Mouse (Mus musculus) forebrain, embryonic 15.5 days (tissue): ENCODE results near the gene Tbp. TPM values are rescaled to one million over a fixed set of nuclear protein-coding genes. Genes with fewer than 3 reads are reported as not detected.
"Not testable (repeated sequence)": the region's sequence is repeated elsewhere in the genome, so short reads cannot be mapped to it uniquely, and the experiment has no call there.

ENCODE experiments used
- ATAC-seq: fragments of 200-750 bp; cut with Nextera tagmentation; replicated peaks from 2 replicates; pipeline ENCODE4 v1.8.0; 2017; ENCODE audit warnings: mild to moderate bottlenecking, moderate TSS enrichment, moderate library complexity
- H3K27ac ChIP-seq: fragments of 300-500 bp; sonication (generic); replicated peaks from 2 replicates; pipeline ENCODE4 v1.5.1; 2015; ENCODE audit warnings: mild to moderate bottlenecking, inconsistent platforms
- H3K27me3 ChIP-seq: fragments of 300-500 bp; sonication (generic); 2 replicates; pipeline ENCODE4 v1.6.1; 2015; ENCODE audit warnings: inconsistent platforms
- H3K36me3 ChIP-seq: fragments of 300-500 bp; sonication (generic); 2 replicates; pipeline ENCODE4 v1.6.1; 2015; ENCODE audit warnings: mild to moderate bottlenecking, inconsistent platforms
- H3K4me1 ChIP-seq: fragments of 300-500 bp; sonication (generic); 2 replicates; pipeline ENCODE4 v1.6.1; 2015; ENCODE audit warnings: inconsistent platforms
- H3K4me2 ChIP-seq: fragments of 300-500 bp; sonication (generic); replicated peaks from 2 replicates; pipeline ENCODE4 v1.6.1; 2015; ENCODE audit warnings: mild to moderate bottlenecking, inconsistent platforms
- H3K4me3 ChIP-seq: fragments of 300-500 bp; sonication (generic); 2 replicates; pipeline ENCODE4 v1.5.1; 2015; ENCODE audit warnings: mild to moderate bottlenecking, inconsistent platforms
- H3K9ac ChIP-seq: fragments of 300-500 bp; sonication (generic); replicated peaks from 2 replicates; pipeline ENCODE4 v1.6.1; 2015; ENCODE audit warnings: mild to moderate bottlenecking, inconsistent platforms
- H3K9me3 ChIP-seq: fragments of 300-500 bp; sonication (generic); 2 replicates; pipeline ENCODE4 v1.6.1; 2016; ENCODE audit warnings: inconsistent platforms
- WGBS: fragments of 180-500 bp; shearing (Covaris S2); methylation state at CpG from one replicate; pipeline ENCODE4 v1.1.7; 2015; ENCODE audit warnings: mixed read lengths; 5-methylcytosine and 5-hydroxymethylcytosine counted together
- polyA plus RNA-seq: library from polyadenylated mRNA; unstranded; fragments of >200 nt; fragmentation: Nextera tagmentation; extraction: Ambion mirVana; gene quantifications from 2 replicates; pipeline ENCODE4 v1.2.1, GENCODE M21; 2015

Gene Tbp
- polyA plus RNA-seq, 1 experiment from 2014 or later = 69.3 TPM

- 91% methylated on average over 5 of the region's 5 CpGs for WGBS
- Histone ChIP-seq H3K4me2 (no peak overlapping the region), H3K36me3 (peaks cover 95% of the 10 kb centered on the region), H3K4me3 (no peak overlapping the region), H3K4me1 (no peaks in the 10 kb centered on the region), H3K27me3 (no peaks in the 10 kb centered on the region), H3K9ac (no peak overlapping the region), H3K27ac (no peak overlapping the region), H3K9me3 (no peaks in the 10 kb centered on the region)
- ATAC-seq = no peak; the same call in 1 of the 2 replicates
Observed at GRCm38 (mm10) chr17:15518186-15518585, 18.5 kb downstream of the Tbp start.

- no peak overlapping the region for H3K9ac ChIP-seq
- H3K4me2 ChIP-seq = no peak overlapping the region
- ATAC-seq = no peak
- no peaks in the 10 kb centered on the region for H3K27me3 ChIP-seq
- no peaks in the 10 kb centered on the region for H3K4me1 ChIP-seq
- peaks cover 93% of the 10 kb centered on the region for H3K36me3 ChIP-seq
- H3K4me3 ChIP-seq = no peak overlapping the region
- H3K9me3 ChIP-seq = no peaks in the 10 kb centered on the region
- WGBS = 97% methylated on average over 1 of the region's 1 CpGs
- H3K27ac ChIP-seq = no peak overlapping the region
Observed at GRCm38 (mm10) chr17:15518766-15519165, 19.1 kb downstream of the Tbp start.

GRCm38 (mm10) chr17:15526304-15526703 lies 26.6 kb downstream of the Tbp start:
- Histone ChIP-seq H3K36me3 (peaks cover 39% of the 10 kb centered on the region), H3K27ac (peak overlapping the region; percentile 88; the same call in 1 of the 2 replicates), H3K4me2 (peak overlapping the region; percentile 67), H3K27me3 (no peaks in the 10 kb centered on the region), H3K4me3 (peak overlapping the region; percentile 90), H3K4me1 (peaks cover 19% of the 10 kb centered on the region), H3K9me3 (no peaks in the 10 kb centered on the region), H3K9ac (peak overlapping the region; percentile 73)
- ATAC-seq = no peak
- WGBS = 11% methylated on average over 10 of the region's 10 CpGs

GRCm38 (mm10) chr17:15526986-15527810 lies 27.5 kb downstream of the Tbp start, which contains the start of gene Pdcd2:
Gene Pdcd2 (minus strand): TSS chr17:15527301.
- H3K4me2 ChIP-seq = peak within 1 kb of the TSS; percentile 67
- peak within 1 kb of the TSS; percentile 88 for H3K27ac ChIP-seq
- peak within 1 kb of the TSS; percentile 90 for H3K4me3 ChIP-seq
- no peaks in the 10 kb centered on the region for H3K27me3 ChIP-seq
- peak within 1 kb of the TSS; percentile 73 for H3K9ac ChIP-seq
- H3K4me1 ChIP-seq = peaks cover 19% of the 10 kb centered on the region
- peaks cover 30% of the 10 kb centered on the region for H3K36me3 ChIP-seq
- no peaks in the 10 kb centered on the region for H3K9me3 ChIP-seq
- peak; percentile 97 for ATAC-seq
- 2% methylated on average over 54 of the region's 55 CpGs for WGBS

GRCm38 (mm10) chr17:15527811-15528136 lies 28.1 kb downstream of the Tbp start:
- H3K27ac ChIP-seq = peak overlapping the region; percentile 88; the same call in 1 of the 2 replicates
- H3K27me3 ChIP-seq = no peaks in the 10 kb centered on the region
- WGBS = 55% methylated on average over 3 of the region's 3 CpGs
- H3K4me3 ChIP-seq = peak overlapping the region; percentile 90
- peaks cover 19% of the 10 kb centered on the region for H3K4me1 ChIP-seq
- peak overlapping the region; percentile 73 for H3K9ac ChIP-seq
- ATAC-seq = peak; percentile 1; the same call in 1 of the 2 replicates
- no peaks in the 10 kb centered on the region for H3K9me3 ChIP-seq
- peaks cover 24% of the 10 kb centered on the region for H3K36me3 ChIP-seq
- H3K4me2 ChIP-seq = peak overlapping the region; percentile 67

- H3K36me3 ChIP-seq = peaks cover 17% of the 10 kb centered on the region
- H3K4me1 ChIP-seq = peaks cover 19% of the 10 kb centered on the region
- no peaks in the 10 kb centered on the region for H3K9me3 ChIP-seq
- H3K4me3 ChIP-seq = no peak overlapping the region
- no peak overlapping the region for H3K4me2 ChIP-seq
- no peaks in the 10 kb centered on the region for H3K27me3 ChIP-seq
- H3K27ac ChIP-seq = no peak overlapping the region
- no peak overlapping the region for H3K9ac ChIP-seq
- WGBS = 82% methylated on average over 2 of the region's 2 CpGs
- ATAC-seq = no peak
Observed at GRCm38 (mm10) chr17:15528887-15529286, 29.2 kb downstream of the Tbp start.

GRCm38 (mm10) chr17:15530141-15530540 lies 30.5 kb downstream of the Tbp start:
- WGBS = 2% methylated on average over 5 of the region's 5 CpGs
- H3K27ac ChIP-seq = no peak overlapping the region
- H3K9ac ChIP-seq = no peak overlapping the region
- ATAC-seq = no peak
- no peak overlapping the region for H3K4me2 ChIP-seq
- no peaks in the 10 kb centered on the region for H3K27me3 ChIP-seq
- H3K36me3 ChIP-seq = peaks cover 4% of the 10 kb centered on the region; the same call in 1 of the 2 replicates
- H3K4me3 ChIP-seq = no peak overlapping the region
- H3K9me3 ChIP-seq = no peaks in the 10 kb centered on the region
- H3K4me1 ChIP-seq = peaks cover 19% of the 10 kb centered on the region

GRCm38 (mm10) chr17:15535162-15535800 lies 35.6 kb downstream of the Tbp start:
- Histone ChIP-seq H3K9me3 (no peaks in the 10 kb centered on the region), H3K36me3 (no peaks in the 10 kb centered on the region), H3K27me3 (0 out of 2 replicates have a peak, but pooled peaks cover 2% of the 10 kb centered on the region), H3K9ac (no peak overlapping the region), H3K4me3 (no peak overlapping the region), H3K4me1 (peaks cover 8% of the 10 kb centered on the region; the same call in 1 of the 2 replicates), H3K27ac (no peak overlapping the region), H3K4me2 (no peak overlapping the region)
- ATAC-seq = no peak
- WGBS = 61% methylated on average over 11 of the region's 11 CpGs

- Histone ChIP-seq H3K27me3 (0 out of 2 replicates have a peak, but pooled peaks cover 2% of the 10 kb centered on the region), H3K4me2 (peak overlapping the region; percentile 96), H3K4me1 (peaks cover 8% of the 10 kb centered on the region; the same call in 1 of the 2 replicates), H3K36me3 (no peaks in the 10 kb centered on the region), H3K9me3 (no peaks in the 10 kb centered on the region), H3K27ac (no peak overlapping the region), H3K9ac (peak overlapping the region; percentile 60; the same call in 1 of the 2 replicates), H3K4me3 (peak overlapping the region; percentile 48)
- no peak for ATAC-seq
- 13% methylated on average over 8 of the region's 8 CpGs for WGBS
Observed at GRCm38 (mm10) chr17:15535943-15536342, 36.3 kb downstream of the Tbp start.

- Histone ChIP-seq H3K4me3 (peak overlapping the region; percentile 48), H3K36me3 (no peaks in the 10 kb centered on the region), H3K27me3 (0 out of 2 replicates have a peak, but pooled peaks cover 2% of the 10 kb centered on the region), H3K4me1 (peaks cover 8% of the 10 kb centered on the region; the same call in 1 of the 2 replicates), H3K9ac (peak overlapping the region; percentile 60), H3K4me2 (peak overlapping the region; percentile 96), H3K27ac (no peak overlapping the region), H3K9me3 (no peaks in the 10 kb centered on the region)
- peak; percentile 43; the same call in 1 of the 2 replicates for ATAC-seq
- WGBS = under 1% methylated on average over 33 of the region's 33 CpGs
Observed at GRCm38 (mm10) chr17:15536457-15536904, 36.8 kb downstream of the Tbp start.

- Histone ChIP-seq H3K9ac (no peak overlapping the region), H3K27ac (no peak overlapping the region), H3K36me3 (no peaks in the 10 kb centered on the region), H3K4me2 (no peak overlapping the region), H3K4me3 (no peak overlapping the region), H3K4me1 (peaks cover 8% of the 10 kb centered on the region; the same call in 1 of the 2 replicates), H3K9me3 (no peaks in the 10 kb centered on the region), H3K27me3 (0 out of 2 replicates have a peak, but pooled peaks cover 2% of the 10 kb centered on the region)
- ATAC-seq = no peak
- WGBS = 81% methylated on average over 4 of the region's 4 CpGs
Observed at GRCm38 (mm10) chr17:15540309-15540708, 40.6 kb downstream of the Tbp start.

GRCm38 (mm10) chr17:15543868-15544267 lies 44.2 kb downstream of the Tbp start:
- H3K27me3 ChIP-seq, H3K9ac ChIP-seq, H3K27ac ChIP-seq, ATAC-seq, H3K9me3 ChIP-seq, H3K4me1 ChIP-seq, H3K4me2 ChIP-seq, H3K4me3 ChIP-seq, H3K36me3 ChIP-seq: not testable (repeated sequence)
- WGBS = 62% methylated on average over 4 of the region's 4 CpGs
